Mouse (Mus musculus) Patski (cell line): ENCODE results near the gene Syt2. TPM values are rescaled to one million over a fixed set of nuclear protein-coding genes. Genes with fewer than 3 reads are reported as not detected.

ENCODE experiments used
- ATAC-seq: fragments of 100-300 bp; one replicate; pipeline ENCODE4 v1.8.0; 2021
- CTCF ChIA-PET: fragments of 350-600 bp; sonication (Branson Sonifier 250); formaldehyde crosslinking; loops from one replicate; lab custom pipeline; 2022; ENCODE audit warnings: inconsistent platforms; lab: Charles Lee
- POLR2A ChIA-PET: fragments of 350-600 bp; sonication (Branson Sonifier 250); formaldehyde crosslinking; loops from one replicate; lab custom pipeline; 2022; ENCODE audit warnings: antibody characterized with exemption, inconsistent platforms; lab: Charles Lee
- DNase-seq: peaks from one replicate; pipeline ENCODE4 v3.0.0-alpha.2; 2011; ENCODE audit warnings: low read depth, low spot score
- H3K27me3 ChIP-seq: fragments of 371-371 bp; one replicate; pipeline ENCODE4 v1.5.1; 2021
- CTCF ChIP-seq: fragments of 100-300 bp; IDR thresholded peaks from one replicate; pipeline ENCODE4 v1.5.1; 2021
- in situ Hi-C: fragments of 300-500 bp; cut with MboI; formaldehyde crosslinking; loops from 3 replicates; pipeline ENCODE4 v1.11.1; 2018; ENCODE audit warnings: low pct_unique_long_range_greater_than_20kb, mixed read lengths
- polyA plus RNA-seq: library from polyadenylated mRNA; unstranded; gene quantifications from one replicate; pipeline ENCODE4 v1.2.3, GENCODE M21; 2021

Syt2 gene
- polyA plus RNA-seq, 1 experiment from 2014 or later = 0.37 TPM

DNA sequence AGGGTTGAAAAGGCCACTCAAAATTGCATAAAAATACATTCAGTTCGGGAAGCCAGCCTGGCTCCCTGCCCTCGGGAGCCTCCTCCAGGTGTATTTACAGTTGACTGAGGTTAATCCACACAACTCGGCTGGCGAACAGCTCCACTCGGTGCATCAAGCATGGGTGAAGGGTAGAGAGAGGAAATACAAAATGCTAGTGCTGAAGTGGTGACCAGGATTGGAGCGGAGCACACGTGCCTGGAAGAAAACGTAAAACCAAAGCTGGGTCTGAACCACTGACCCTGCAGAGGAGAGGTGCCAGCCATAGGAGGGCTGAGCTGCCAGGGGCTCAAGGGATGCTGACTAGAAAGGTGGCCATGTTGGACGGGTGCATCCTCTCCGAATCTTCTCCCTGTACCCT is 108.3 kb downstream of the Syt2 start:
- H3K27me3 ChIP-seq = no peaks in the 10 kb centered on the region
- TF ChIP-seq CTCF = no peak
- CTCF ChIA-PET = interaction anchor here (4.3 kb wide), 1 partner anchor 9 kb away, joined by 22 read pairs; no protein-coding TSS in a partner anchor
- POLR2A ChIA-PET = no interaction called here
- DNase-seq (no peak), ATAC-seq (no peak)
- in situ Hi-C loops = no loop called here

DNA sequence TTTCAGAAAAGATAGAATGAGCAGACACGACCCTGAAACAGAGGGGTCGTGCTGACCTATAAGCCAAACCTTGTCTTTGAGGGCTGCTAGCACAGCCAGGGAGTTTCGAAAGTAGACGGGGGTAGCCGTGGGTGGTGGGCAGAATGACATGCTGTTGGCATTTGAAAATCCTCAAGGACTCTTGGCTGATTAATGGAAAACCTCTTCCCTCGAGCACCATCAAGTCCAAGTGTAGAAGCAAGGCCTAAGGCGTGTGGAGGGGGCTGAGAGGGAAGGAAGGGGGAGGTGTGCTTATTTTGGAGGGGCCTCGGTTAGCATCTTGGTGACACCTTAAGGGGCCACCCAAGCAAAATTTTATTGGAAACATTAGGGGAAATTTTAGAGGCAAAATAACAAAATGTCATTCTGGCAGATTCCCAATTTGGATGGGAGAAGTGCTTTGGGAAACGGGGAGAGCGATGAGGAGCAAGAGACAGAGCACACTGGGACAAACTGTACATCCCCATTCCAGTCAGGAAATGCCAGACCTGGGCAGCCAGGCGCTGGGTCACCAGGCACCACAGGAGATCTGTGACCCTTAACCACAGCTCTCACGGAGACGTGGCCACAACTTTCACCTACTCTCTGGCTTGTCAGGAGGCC is 109.2 kb downstream of the Syt2 start:
- ChIA-PET CTCF (interaction anchor here (4.3 kb wide), 1 partner anchor 10 kb away, joined by 22 read pairs; no protein-coding TSS in a partner anchor), POLR2A (no interaction called here)
- in situ Hi-C loops = no loop called here
- no peak for TF ChIP-seq CTCF
- no peak for ATAC-seq
- no peak for DNase-seq
- H3K27me3 ChIP-seq = no peaks in the 10 kb centered on the region

DNA sequence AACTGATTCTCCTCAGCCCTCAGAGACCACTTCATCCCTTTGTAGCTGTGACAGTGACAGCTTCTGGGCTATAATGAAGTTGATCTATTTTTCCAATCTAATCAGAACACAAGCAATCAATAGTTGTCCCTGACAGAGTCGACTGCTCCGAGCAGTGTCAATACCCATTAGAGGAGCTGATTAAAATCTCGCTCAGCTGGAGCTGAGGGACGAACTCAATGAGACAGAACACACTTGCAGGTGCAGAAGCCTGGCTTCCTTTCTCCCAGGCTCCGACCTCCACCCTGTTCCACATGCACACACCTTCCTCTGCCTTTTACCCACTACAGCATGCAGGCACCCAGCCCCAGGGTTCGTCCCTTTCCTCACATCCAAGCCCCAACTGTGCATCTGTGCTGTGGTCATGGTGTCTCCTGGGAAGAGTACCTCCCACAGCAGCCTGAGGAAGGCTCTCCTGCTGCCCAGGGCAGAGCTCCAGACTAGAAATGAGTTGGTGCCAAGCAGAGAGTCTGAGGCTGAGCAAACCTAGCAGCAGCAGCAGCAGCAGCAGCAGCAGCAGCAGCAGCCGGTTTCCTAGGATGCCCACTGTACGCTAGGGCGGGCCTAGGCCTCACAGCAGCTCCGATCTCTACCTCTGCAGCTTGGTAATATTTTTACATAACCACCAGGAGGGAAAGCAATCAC is 109.9 kb downstream of the Syt2 start:
- ATAC-seq (no peak), DNase-seq (no peak)
- ChIA-PET CTCF (interaction anchor here (1.5 to 4.3 kb wide), 2 partner anchors 11 to 47 kb away, joined by 4 to 22 read pairs; no protein-coding TSS in a partner anchor), POLR2A (no interaction called here)
- in situ Hi-C loops = no loop called here
- no peaks in the 10 kb centered on the region for H3K27me3 ChIP-seq
- no peak for TF ChIP-seq CTCF

DNA sequence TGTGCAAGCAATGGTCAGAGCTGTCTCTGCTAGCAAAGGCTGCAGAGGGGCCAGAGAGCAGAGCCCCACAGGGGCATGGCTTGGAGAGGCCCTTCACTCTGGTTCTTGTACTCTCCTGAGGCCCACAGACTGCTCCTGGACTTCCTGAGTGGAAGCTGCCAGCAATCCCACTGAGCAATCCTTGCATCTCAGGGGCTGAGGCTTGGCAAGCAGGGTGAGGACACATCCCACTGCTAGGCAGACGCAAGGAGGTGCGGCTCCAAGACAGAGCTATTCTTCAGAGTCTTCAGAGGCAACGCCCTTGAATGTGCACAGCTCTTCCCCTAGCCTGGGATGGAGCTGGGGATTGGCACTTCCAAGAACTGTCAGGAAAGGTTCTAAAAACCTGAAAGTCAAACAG is 110.8 kb downstream of the Syt2 start:
- ATAC-seq = no peak
- POLR2A ChIA-PET = no interaction called here
- in situ Hi-C loops = no loop called here

GRCm38 (mm10) chr1:134759133-134759532 is 112.7 kb downstream of the Syt2 start:
- in situ Hi-C loops = no loop called here
- ChIA-PET CTCF (no interaction called here), POLR2A (interaction anchor here (0.9 kb wide), 1 partner anchor 16 kb away, joined by 3 read pairs; no protein-coding TSS in a partner anchor)
- H3K27me3 ChIP-seq = no peaks in the 10 kb centered on the region
- DNase-seq = no peak
- ATAC-seq = no peak
- no peak for TF ChIP-seq CTCF

More for the DNA sequence above, 110.8 kb downstream of the Syt2 start:
- no peak for DNase-seq
- CTCF ChIA-PET = interaction anchor here (1.5 to 4.3 kb wide), 2 partner anchors 12 to 46 kb away, joined by 4 to 22 read pairs; no protein-coding TSS in a partner anchor
- no peak for TF ChIP-seq CTCF
- H3K27me3 ChIP-seq = no peaks in the 10 kb centered on the region

GRCm38 (mm10) chr1:134760642-134761041 is 114.2 kb downstream of the Syt2 start:
- in situ Hi-C loops = no loop called here
- CTCF ChIA-PET = interaction anchor here (0.8 kb wide), 1 partner anchor 12 kb away, joined by 5 read pairs; no protein-coding TSS in a partner anchor

DNA sequence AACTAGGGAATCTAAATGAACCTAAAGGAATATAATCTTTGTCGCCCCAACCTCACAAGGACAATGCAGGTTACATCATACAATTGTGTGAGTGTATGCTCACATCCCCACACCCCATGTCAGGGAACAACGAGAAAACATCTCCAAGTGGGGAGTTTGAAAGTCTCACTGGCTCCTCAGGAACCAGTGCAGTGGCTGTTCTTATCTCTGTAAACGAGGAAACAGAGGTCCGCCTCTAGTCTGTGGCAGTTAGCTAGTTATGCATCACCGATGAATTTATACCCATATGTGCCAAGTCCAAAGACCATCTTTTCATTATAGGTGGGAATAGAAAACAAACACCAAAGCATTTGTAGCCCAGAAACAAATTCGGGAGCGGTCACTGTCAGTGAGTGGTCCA is 115.1 kb downstream of the Syt2 start:
- in situ Hi-C loops = no loop called here
- ChIA-PET CTCF (interaction anchor here (0.8 kb wide), 1 partner anchor 11 kb away, joined by 5 read pairs; no protein-coding TSS in a partner anchor), POLR2A (no interaction called here)
- ATAC-seq = no peak
- no peak for DNase-seq
- no peak for TF ChIP-seq CTCF
- H3K27me3 ChIP-seq = no peaks in the 10 kb centered on the region

More at GRCm38 (mm10) chr1:134760642-134761041, 114.2 kb downstream of the Syt2 start:
- no peak for TF ChIP-seq CTCF
- ATAC-seq (no peak), DNase-seq (no peak)
- no peaks in the 10 kb centered on the region for H3K27me3 ChIP-seq
- POLR2A ChIA-PET = no interaction called here

DNA sequence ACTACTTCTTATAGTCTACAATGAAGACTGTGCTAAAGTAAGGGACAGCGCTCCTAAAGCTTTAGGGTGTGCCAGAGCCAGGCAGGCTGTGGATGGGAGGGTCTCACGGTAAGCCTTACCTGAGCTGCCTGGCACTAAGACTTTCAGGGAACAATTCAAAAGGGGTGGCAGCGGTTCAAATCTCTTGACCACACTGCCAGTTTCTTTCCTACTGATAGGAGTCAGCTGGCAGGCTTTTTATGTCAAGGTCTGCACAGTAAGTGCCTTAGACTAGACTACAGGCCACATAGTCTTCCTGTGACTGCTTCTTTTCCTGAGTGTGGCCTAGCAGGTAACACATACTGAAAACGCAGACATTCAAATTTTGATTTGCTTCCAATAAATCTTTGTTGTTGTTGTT is 116.8 kb downstream of the Syt2 start:
- no peak for ATAC-seq
- in situ Hi-C loops = no loop called here
- CTCF ChIA-PET = interaction anchor here (1.0 kb wide), 1 partner anchor 12 kb away, joined by 3 read pairs; no protein-coding TSS in a partner anchor
- DNase-seq = no peak
- no peak for TF ChIP-seq CTCF
- H3K27me3 ChIP-seq = no peaks in the 10 kb centered on the region
- POLR2A ChIA-PET = no interaction called here

GRCm38 (mm10) chr1:134763776-134764438 is 117.4 kb downstream of the Syt2 start:
- in situ Hi-C loops = no loop called here
- TF ChIP-seq CTCF = no peak
- DNase-seq (no peak), ATAC-seq (no peak)
- no peaks in the 10 kb centered on the region for H3K27me3 ChIP-seq
- ChIA-PET CTCF (no interaction called here), POLR2A (no interaction called here)

- no peak for DNase-seq
- CTCF ChIA-PET = interaction anchor here (1.4 kb wide), 1 partner anchor 19 kb away, joined by 5 read pairs; no protein-coding TSS in a partner anchor
- ATAC-seq = no peak
- in situ Hi-C loops = no loop called here
- no peak for TF ChIP-seq CTCF
- POLR2A ChIA-PET = no interaction called here
- no peaks in the 10 kb centered on the region for H3K27me3 ChIP-seq
Observed at GRCm38 (mm10) chr1:134764831-134765458, 118.5 kb downstream of the Syt2 start.
